Mouse (Mus musculus) layer of hippocampus, postnatal 14 days (tissue): ENCODE data around the gene Zfp692. TPM values are rescaled to one million over a fixed set of nuclear protein-coding genes. Genes with fewer than 3 reads are reported as not detected.

Source experiments
- DNase-seq, 2 experiments: peaks; one replicate each; pipeline ENCODE4 v3.0.0; 2021 to 2022; ENCODE audit warnings: low spot score in 2 of 2, mixed read lengths in 1 of 2
- total RNA-seq, 2 experiments: library from RNA; stranded (reverse); gene quantifications; 2 replicates each; pipeline ENCODE4 v1.2.3; 2021

Gene Zfp692
- total RNA-seq, 2 experiments from 2014 or later, result 20.1 to 20.2 TPM

GRCm38 (mm10) chr11:58307411-58308080 is 677 bp downstream of the Zfp692 start:
- DNase-seq, result peak in 1 of 2 experiments; percentile 52

GRCm38 (mm10) chr11:58308661-58309060 is 1.8 kb downstream of the Zfp692 start:
- no peak for DNase-seq

DNA sequence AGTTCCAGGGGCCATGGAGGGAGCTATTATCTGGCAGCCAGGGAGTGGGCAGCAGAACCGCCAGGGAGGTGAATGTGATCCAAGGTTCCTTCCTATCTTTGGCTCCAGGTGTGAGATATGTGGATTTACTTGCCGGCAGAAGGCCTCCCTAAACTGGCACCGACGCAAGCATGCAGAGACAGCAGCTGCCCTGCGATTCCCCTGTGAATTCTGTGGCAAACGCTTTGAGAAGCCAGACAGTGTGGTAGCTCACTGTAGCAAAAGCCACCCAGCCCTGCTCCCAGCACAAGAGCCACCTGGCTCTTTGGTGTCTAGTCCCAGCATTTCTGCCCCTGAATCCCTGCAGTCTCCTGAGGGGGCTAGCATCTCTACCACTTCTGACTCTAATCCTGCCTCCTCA is 7.2 kb downstream of the Zfp692 start:
- peak in 1 of 2 experiments; percentile 37 for DNase-seq

GRCm38 (mm10) chr11:58315536-58316168 is 8.8 kb downstream of the Zfp692 start:
- no peak for DNase-seq

DNA sequence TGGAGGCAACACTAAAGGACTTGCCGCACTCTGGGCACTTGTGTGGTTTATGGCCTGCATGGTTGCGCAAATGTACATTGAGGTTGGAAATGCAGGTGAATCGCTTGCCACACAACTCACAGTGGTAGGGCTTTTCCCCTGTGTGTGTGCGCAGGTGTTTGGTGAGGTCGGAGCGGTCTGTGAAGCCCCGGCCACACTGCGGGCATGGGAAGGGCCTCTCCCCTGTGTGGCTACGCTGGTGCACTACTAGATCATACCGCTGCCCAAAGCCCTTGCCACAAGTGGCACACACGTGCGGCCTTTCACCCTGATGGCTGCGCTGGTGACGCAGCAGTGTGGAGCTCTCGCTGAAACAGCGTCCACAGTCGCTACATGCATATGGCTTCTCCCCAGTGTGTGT is 9.5 kb downstream of the Zfp692 start:
- no peak for DNase-seq

DNA sequence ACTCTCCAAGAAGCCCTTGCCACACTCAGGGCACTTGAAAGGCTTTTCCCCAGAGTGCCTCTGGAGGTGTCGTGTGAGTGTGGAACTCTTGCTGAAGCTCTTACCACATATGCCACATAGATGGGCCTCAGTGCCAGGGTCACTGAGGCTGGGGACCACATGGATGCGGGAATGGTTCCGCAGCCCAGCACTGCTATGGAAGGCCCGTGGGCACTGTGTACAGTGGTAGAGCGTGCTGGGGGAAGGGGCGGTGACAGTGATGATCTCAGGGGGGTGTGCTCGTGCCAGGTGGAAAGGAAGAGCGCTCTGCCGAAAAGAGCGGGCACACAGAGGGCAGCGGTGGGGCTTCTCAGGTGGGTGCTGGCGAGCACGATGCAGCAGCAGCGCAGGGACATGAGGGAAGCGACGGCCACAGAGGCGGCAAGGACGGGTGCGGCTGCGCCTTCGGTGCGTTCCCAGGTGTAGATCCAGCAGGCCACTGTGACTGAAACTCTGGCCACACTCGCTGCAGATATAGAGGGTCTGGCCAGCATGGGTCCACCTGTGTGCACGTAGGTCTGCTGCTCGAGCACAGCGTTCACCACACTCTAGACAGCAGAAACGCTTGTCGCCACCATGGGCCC is 10.0 kb downstream of the Zfp692 start:
- DNase-seq, result no peak

- DNase-seq, result peak; percentile 96 to 97
Measured at GRCm38 (mm10) chr11:58322824-58323569, 16.1 kb downstream of the Zfp692 start.

DNA sequence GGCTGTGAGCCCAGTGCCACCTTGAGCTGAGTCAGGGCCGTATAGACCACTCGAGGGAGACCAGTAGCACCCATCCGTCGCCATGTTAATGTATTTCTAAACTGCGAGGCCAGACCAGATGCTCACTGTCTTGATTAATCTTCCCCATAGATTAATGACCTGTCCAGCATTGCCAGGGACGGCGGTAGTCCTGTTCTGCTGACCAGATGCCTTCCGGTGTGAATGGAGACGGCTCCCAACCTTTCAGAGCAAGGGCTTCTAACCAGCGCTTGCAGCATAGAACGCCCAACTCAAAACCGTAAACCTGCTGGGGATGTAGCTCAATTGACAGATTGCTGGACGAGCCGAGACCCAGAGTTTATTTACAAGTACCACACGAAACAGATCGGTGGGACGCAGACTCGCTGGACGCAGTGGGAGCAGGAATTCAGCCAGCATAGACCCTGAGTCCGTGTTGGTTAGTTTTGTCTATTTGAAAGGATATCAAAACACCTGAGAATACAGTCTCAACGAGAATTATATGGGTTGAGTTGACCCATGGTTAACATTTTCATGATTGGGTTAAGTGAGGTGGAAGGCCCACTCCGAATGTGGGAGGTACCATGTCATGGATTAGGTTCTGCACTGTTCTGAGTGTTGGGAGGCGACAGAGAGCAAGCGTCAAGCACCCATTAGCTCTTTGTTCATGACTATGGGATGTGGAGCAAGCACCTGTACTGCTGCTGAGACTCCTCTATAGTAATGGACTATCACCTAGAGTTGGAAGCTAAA is 16.9 kb downstream of the Zfp692 start:
- no peak for DNase-seq

- DNase-seq, result no peak
Measured at GRCm38 (mm10) chr11:58324614-58325229, 17.9 kb downstream of the Zfp692 start.

- no peak for DNase-seq
Measured at GRCm38 (mm10) chr11:58326781-58327180, 19.9 kb downstream of the Zfp692 start.

- DNase-seq, result peak in 1 of 2 experiments; percentile 47
Measured at GRCm38 (mm10) chr11:58329906-58330275, 23.0 kb downstream of the Zfp692 start.

- peak; percentile 95 to 96 for DNase-seq
Measured at GRCm38 (mm10) chr11:58330276-58331148, 23.6 kb downstream of the Zfp692 start, which contains the start of the genes Zfp672 and Sh3bp5l. TSS of gene Zfp672 (minus strand) at chr11:58330339. TSS of gene Sh3bp5l (plus strand) at chr11:58330724.

DNA sequence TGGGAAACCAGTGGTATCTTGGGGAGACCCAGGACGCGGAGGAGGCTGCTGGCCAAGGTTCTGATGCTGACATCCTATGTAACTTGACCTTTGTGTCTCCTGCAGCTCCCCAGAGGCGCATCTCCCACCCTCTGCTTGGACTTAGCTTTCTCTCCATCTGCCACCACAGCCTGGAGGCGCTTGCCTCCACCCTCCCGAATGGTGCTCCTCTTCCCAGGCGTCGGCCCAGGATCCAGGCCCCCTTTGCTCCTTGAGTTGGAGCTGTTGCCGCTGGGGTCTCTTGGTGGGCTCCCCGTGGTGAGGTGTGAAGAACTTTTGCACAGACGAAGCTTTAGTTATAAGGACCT is 24.3 kb downstream of the Zfp692 start:
- no peak for DNase-seq

DNA sequence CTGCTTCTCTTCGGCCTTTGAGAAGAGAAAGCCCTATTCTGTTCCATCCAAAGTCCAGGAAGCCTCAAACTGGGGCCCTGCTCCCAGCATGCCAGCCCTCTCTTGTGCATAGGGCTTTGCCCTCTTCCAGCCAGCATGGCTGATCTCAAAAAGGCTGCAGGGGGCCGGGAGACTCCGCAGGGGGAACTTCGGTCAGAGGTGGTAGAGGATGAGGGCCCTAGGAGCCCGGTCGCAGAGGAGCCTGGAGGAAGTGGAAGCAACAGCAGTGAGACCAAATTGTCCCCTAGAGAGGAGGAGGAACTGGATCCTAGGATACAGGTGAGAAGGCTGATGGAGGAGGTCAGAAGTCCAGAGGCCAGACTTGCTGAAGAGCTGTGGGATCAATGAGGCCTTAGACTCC is 24.7 kb downstream of the Zfp692 start:
- no peak for DNase-seq

GRCm38 (mm10) chr11:58334746-58335145 is 27.9 kb downstream of the Zfp692 start:
- DNase-seq, result no peak

- DNase-seq, result no peak
Measured at GRCm38 (mm10) chr11:58346745-58347144, 39.9 kb downstream of the Zfp692 start.

DNA sequence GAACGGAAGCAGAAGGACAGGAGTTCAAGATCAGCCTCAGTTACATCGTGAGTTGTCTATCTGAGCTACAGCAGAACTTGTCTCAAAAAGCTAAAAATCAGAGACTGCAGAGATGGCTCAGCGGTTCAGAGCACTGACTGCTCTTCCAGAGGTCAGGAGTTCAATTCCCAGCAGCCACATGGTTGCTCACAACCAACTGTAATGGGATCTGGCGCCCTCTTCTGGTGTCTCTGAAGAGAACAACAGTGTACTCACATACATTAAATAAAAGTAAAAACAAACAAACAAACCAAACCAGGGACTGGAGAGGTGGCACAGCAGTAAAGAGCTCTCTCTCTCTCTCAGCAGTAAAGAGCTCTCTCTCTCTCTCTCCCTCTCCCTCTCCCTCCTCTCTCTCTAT is 43.8 kb downstream of the Zfp692 start:
- no peak for DNase-seq

- no peak for DNase-seq
Measured at GRCm38 (mm10) chr11:58351179-58351578, 44.3 kb downstream of the Zfp692 start.
